In the genomic region with DNA sequence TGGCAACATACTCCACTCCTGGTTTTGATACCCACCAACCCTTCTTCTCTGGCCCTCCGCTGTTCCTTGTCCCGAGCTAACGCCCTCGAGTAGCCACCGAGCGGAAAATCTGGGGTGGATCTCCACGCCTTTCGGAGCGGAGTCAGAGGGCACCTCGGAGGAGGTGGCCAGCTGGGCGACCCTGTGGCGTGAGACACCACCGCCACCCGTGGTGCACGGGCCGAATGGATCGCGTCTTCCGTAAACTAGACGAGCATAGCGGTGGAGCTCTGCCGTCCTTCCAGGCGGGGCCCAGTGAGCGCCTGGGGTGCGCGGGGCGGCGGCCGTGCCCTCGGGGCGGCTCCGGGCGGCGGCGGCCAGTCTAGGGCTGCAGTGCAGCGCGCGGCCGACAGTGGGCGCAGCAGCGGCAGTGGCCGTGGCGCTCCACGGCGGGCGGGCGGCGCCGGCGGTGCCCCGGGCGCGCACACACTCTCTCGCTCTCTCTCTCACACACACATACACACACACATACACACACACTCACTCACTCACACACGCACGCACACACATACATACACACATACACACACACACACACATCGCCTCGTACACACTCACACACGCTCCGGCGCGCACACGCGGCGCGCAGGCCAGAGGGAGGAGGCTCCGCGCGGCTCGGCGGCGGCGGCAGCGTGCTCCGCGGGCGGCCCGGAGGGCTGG, we compare ENCODE assay signal across 7 mouse cellular contexts. TPM values are rescaled to one million over a fixed set of nuclear protein-coding genes. Genes with fewer than 3 reads are reported as not detected.
A peak's percentile ranks its signal among the peaks of the same experiment; 100 is the strongest.
DNase-seq lines count a peak whose midpoint lies in the region; ATAC-seq and TF ChIP-seq lines count a peak whose summit lies in the region.

Gene Syt7 (plus strand): TSS at position 476 of the 699 bp plus-strand sequence.

- H3K36me3 ChIP-seq in heart, embryonic 10.5 days: no peaks in the 10 kb centered on the region
- no peaks in the 10 kb centered on the region for H3K36me3 ChIP-seq in kidney, embryonic 14.5 days (ENCODE audit: control insufficient read depth, insufficient read depth, low read length)
- no peaks in the 10 kb centered on the region for H3K36me3 ChIP-seq in limb, embryonic 14.5 days (ENCODE audit: control insufficient read depth, insufficient read depth, low read length)
- H3K36me3 ChIP-seq in midbrain, embryonic 16.5 days (ENCODE audit: control insufficient read depth, insufficient read depth, low read length): no peaks in the 10 kb centered on the region
- no peaks in the 10 kb centered on the region for H3K36me3 ChIP-seq in spleen, adult 2 months (ENCODE audit: control insufficient read depth, insufficient read depth, low read length)

- no peak within 1 kb of the TSS for H3K27ac ChIP-seq in embryonic fibroblast, embryonic 13.5 days (ENCODE audit: insufficient read depth, low read length)
- H3K27ac ChIP-seq in heart, embryonic 10.5 days: peak within 1 kb of the TSS; percentile 79
- H3K27ac ChIP-seq in kidney, embryonic 14.5 days (ENCODE audit: low read depth, low read length): no peak within 1 kb of the TSS
- H3K27ac ChIP-seq in limb, embryonic 14.5 days (replicated peaks; ENCODE audit: low read depth, low read length): no peak within 1 kb of the TSS
- H3K27ac ChIP-seq in midbrain, embryonic 16.5 days (ENCODE audit: low read length): peak within 1 kb of the TSS; percentile 81
- no peak within 1 kb of the TSS for H3K27ac ChIP-seq in spleen, adult 2 months (ENCODE audit: insufficient read depth, low read length)

- WGBS in heart, embryonic 10.5 days: under 1% methylated on average over 78 of the region's 78 CpGs
- WGBS in kidney, embryonic 14.5 days: under 1% methylated on average over 49 of the region's 78 CpGs
- 0% methylated on average over 57 of the region's 78 CpGs for WGBS in limb, embryonic 14.5 days
- WGBS in midbrain, embryonic 16.5 days: 0% methylated on average over 42 of the region's 78 CpGs
- WGBS in spleen, adult 2 months: 2% methylated on average over 48 of the region's 78 CpGs

- peaks cover 88% of the 10 kb centered on the region for H3K27me3 ChIP-seq in heart, embryonic 10.5 days (ENCODE audit: insufficient read depth, poor library complexity, severe bottlenecking)
- H3K27me3 ChIP-seq in kidney, embryonic 14.5 days (ENCODE audit: control insufficient read depth, insufficient read depth, low read length): peaks cover 31% of the 10 kb centered on the region
- peaks cover 31% of the 10 kb centered on the region for H3K27me3 ChIP-seq in limb, embryonic 14.5 days (ENCODE audit: control insufficient read depth, insufficient read depth, low read length)
- H3K27me3 ChIP-seq in midbrain, embryonic 16.5 days (ENCODE audit: control insufficient read depth, insufficient read depth, low read depth, low read length): no peaks in the 10 kb centered on the region
- H3K27me3 ChIP-seq in spleen, adult 2 months (ENCODE audit: control insufficient read depth, insufficient read depth, low read length): peaks cover 14% of the 10 kb centered on the region

- H3K4me3 ChIP-seq in embryonic fibroblast, embryonic 13.5 days (ENCODE audit: insufficient read depth, low read length): peak within 1 kb of the TSS; percentile 49
- H3K4me3 ChIP-seq in heart, embryonic 10.5 days: peak within 1 kb of the TSS; percentile 74
- H3K4me3 ChIP-seq in kidney, embryonic 14.5 days (ENCODE audit: low read length): peak within 1 kb of the TSS; percentile 63
- peak within 1 kb of the TSS; percentile 56 for H3K4me3 ChIP-seq in limb, embryonic 14.5 days (replicated peaks; ENCODE audit: low read length)
- peak within 1 kb of the TSS; percentile 82 for H3K4me3 ChIP-seq in midbrain, embryonic 16.5 days (ENCODE audit: low read depth, low read length)
- H3K4me3 ChIP-seq in spleen, adult 2 months (ENCODE audit: extremely low read depth, insufficient read depth, insufficient read length): peak within 1 kb of the TSS; percentile 51; the same call in 1 of the 2 replicates

- peak within 1 kb of the TSS; percentile 92 for H3K4me2 ChIP-seq in kidney, embryonic 14.5 days (replicated peaks; ENCODE audit: low read depth, low read length)
- H3K4me2 ChIP-seq in limb, embryonic 14.5 days (replicated peaks; ENCODE audit: low read depth, low read length, severe bottlenecking): peak within 1 kb of the TSS; percentile 93
- H3K4me2 ChIP-seq in midbrain, embryonic 16.5 days (ENCODE audit: low read length): peak within 1 kb of the TSS; percentile 90

- no peaks in the 10 kb centered on the region for H3K9me3 ChIP-seq in heart, embryonic 10.5 days
- H3K9me3 ChIP-seq in kidney, embryonic 14.5 days (ENCODE audit: control insufficient read depth, low read length): no peaks in the 10 kb centered on the region
- H3K9me3 ChIP-seq in limb, embryonic 14.5 days (ENCODE audit: control insufficient read depth, low read length): no peaks in the 10 kb centered on the region
- H3K9me3 ChIP-seq in midbrain, embryonic 16.5 days (replicated peaks; ENCODE audit: control insufficient read depth, low read length, poor library complexity, severe bottlenecking): no peaks in the 10 kb centered on the region

- peak; percentile 37; the same call in 1 of the 2 replicates for TF ChIP-seq POLR2A in embryonic fibroblast, embryonic 13.5 days (IDR thresholded peaks at IDR 0.05; ENCODE audit: low read depth, low read length)
- TF ChIP-seq POLR2A in limb, embryonic 14.5 days (IDR thresholded peaks at IDR 0.05; ENCODE audit: borderline replicate concordance, extremely low read depth, insufficient read depth, insufficient read length): no peak
- no peak for TF ChIP-seq POLR2A in spleen, adult 2 months (IDR thresholded peaks at IDR 0.05; ENCODE audit: low read depth, low read length)

- 0 out of 2 replicates have a peak, but pooled peaks have one; percentile 24 for TF ChIP-seq CTCF in embryonic fibroblast, embryonic 13.5 days (IDR thresholded peaks at IDR 0.05; ENCODE audit: borderline replicate concordance, insufficient read depth, low read length)
- TF ChIP-seq CTCF in spleen, adult 2 months (IDR thresholded peaks at IDR 0.05; ENCODE audit: extremely low read depth, insufficient read depth, insufficient read length, insufficient replicate concordance): 0 out of 2 replicates have a peak, but pooled peaks have one; percentile 21

- DNase-seq in brain, embryonic 18.5 days (ENCODE audit: low read depth, low spot score): peak; percentile 64
- peak; percentile 96 for DNase-seq in heart, embryonic 10.5 days (ENCODE audit: low spot score)
- DNase-seq in limb, embryonic 14.5 days (ENCODE audit: low spot score): peak; percentile 84
- peak; percentile 22 to 37 for DNase-seq in spleen, adult 2 months (ENCODE audit: low read depth in 1 of 2, low spot score in 2 of 2)

- ATAC-seq in kidney, embryonic 14.5 days (ENCODE audit: low FRiP score, low TSS enrichment): peak; percentile 83
- ATAC-seq in limb, embryonic 14.5 days (ENCODE audit: low FRiP score, low read depth): peak; percentile 88
- ATAC-seq in midbrain, embryonic 16.5 days: peak; percentile 79

- no peaks in the 10 kb centered on the region for H3K4me1 ChIP-seq in embryonic fibroblast, embryonic 13.5 days (ENCODE audit: control insufficient read depth, insufficient read depth, low read length)
- peaks cover 16% of the 10 kb centered on the region for H3K4me1 ChIP-seq in heart, embryonic 10.5 days
- peaks cover 8% of the 10 kb centered on the region; the same call in 1 of the 2 replicates for H3K4me1 ChIP-seq in kidney, embryonic 14.5 days (ENCODE audit: control insufficient read depth, insufficient read depth, low read length)
- peaks cover 10% of the 10 kb centered on the region for H3K4me1 ChIP-seq in limb, embryonic 14.5 days (ENCODE audit: control insufficient read depth, insufficient read depth, low read length)
- H3K4me1 ChIP-seq in midbrain, embryonic 16.5 days (ENCODE audit: control insufficient read depth, insufficient read depth, low read length): peaks cover 25% of the 10 kb centered on the region
- H3K4me1 ChIP-seq in spleen, adult 2 months (ENCODE audit: control insufficient read depth, insufficient read depth, insufficient read length): peaks cover 4% of the 10 kb centered on the region; the same call in 1 of the 2 replicates

- peak within 1 kb of the TSS; percentile 72 for H3K9ac ChIP-seq in kidney, embryonic 14.5 days (ENCODE audit: low read depth, low read length)
- peak within 1 kb of the TSS; percentile 61 for H3K9ac ChIP-seq in limb, embryonic 14.5 days (ENCODE audit: low read depth, low read length, severe bottlenecking)
- H3K9ac ChIP-seq in midbrain, embryonic 16.5 days (ENCODE audit: low read depth, low read length): peak within 1 kb of the TSS; percentile 90

RNA-seq across cellular contexts. Expression of gene Syt7, which starts in this region (rescaled TPM):
- polyA plus RNA-seq in embryonic fibroblast, embryonic 13.5 days (2011; ENCODE audit: insufficient read length, low read depth, missing spikeins): 0.35 and 0.38 TPM in 2 replicates
- 0.16 and 0.35 TPM in 2 replicates for polyA plus RNA-seq in heart, embryonic 10.5 days (2016; fragmentation: Nextera tagmentation; extraction: Ambion mirVana)
- polyA plus RNA-seq in kidney, embryonic 14.5 days (2014; fragmentation: Nextera tagmentation; extraction: Ambion mirVana): 2.1 and 2.3 TPM in 2 replicates
- 5.0 and 5.5 TPM in 2 replicates for polyA plus RNA-seq in limb, embryonic 14.5 days (2012; rRNA removed)
- polyA plus RNA-seq in limb, embryonic 14.5 days (2014; fragmentation: Nextera tagmentation; extraction: Ambion mirVana): 2.0 and 2.2 TPM in 2 replicates
- polyA plus RNA-seq in midbrain, embryonic 16.5 days (2015; fragmentation: Nextera tagmentation; extraction: Ambion mirVana): 13.6 and 15.5 TPM in 2 replicates
- 0.29 and 0.31 TPM in 2 replicates for polyA plus RNA-seq in spleen, adult 2 months (2012; rRNA removed)

Comparison
In these comparisons a context has a peak if more than half of its experiments do, and no peak if none do; other contexts are left out.
1. Peak in DNase-seq, H3K4me3 ChIP-seq and H3K27ac ChIP-seq in heart, embryonic 10.5 days; RNA of the gene not detected or under 1 TPM.
2. Peak in DNase-seq and H3K4me3 ChIP-seq in spleen, adult 2 months; RNA of the gene not detected or under 1 TPM.
3. DNase-seq: peak in every context shown above with its lines; median percentile 96 in heart, embryonic 10.5 days; 84 in limb, embryonic 14.5 days; 64 in brain, embryonic 18.5 days; 30 in spleen, adult 2 months.